Mouse (Mus musculus): Measurements from ENCODE around the gene Socs7. TPM values are rescaled to one million over a fixed set of nuclear protein-coding genes. Genes with fewer than 3 reads are reported as not detected.
"Not testable (repeated sequence)": the region's sequence is repeated elsewhere in the genome, so short reads cannot be mapped to it uniquely, and the experiment has no call there.

The Socs7 gene
- 10 to 100 TPM; 88.1 to 90.7 TPM for total RNA-seq (2021)
- long read RNA-seq, experiment 1, full-length matches to known transcripts: 2 of 25 reads
- long read RNA-seq, experiment 1, partial matches to known transcripts: 0 of 25 reads
- long read RNA-seq, experiment 1, other reads (novel, unspliced or antisense): 23 of 25 reads
- long read RNA-seq, experiment 2, full-length matches to known transcripts: 3 of 21 reads
- long read RNA-seq, experiment 2, partial matches to known transcripts: 14 of 21 reads
- long read RNA-seq, experiment 2, other reads (novel, unspliced or antisense): 4 of 21 reads

DNA sequence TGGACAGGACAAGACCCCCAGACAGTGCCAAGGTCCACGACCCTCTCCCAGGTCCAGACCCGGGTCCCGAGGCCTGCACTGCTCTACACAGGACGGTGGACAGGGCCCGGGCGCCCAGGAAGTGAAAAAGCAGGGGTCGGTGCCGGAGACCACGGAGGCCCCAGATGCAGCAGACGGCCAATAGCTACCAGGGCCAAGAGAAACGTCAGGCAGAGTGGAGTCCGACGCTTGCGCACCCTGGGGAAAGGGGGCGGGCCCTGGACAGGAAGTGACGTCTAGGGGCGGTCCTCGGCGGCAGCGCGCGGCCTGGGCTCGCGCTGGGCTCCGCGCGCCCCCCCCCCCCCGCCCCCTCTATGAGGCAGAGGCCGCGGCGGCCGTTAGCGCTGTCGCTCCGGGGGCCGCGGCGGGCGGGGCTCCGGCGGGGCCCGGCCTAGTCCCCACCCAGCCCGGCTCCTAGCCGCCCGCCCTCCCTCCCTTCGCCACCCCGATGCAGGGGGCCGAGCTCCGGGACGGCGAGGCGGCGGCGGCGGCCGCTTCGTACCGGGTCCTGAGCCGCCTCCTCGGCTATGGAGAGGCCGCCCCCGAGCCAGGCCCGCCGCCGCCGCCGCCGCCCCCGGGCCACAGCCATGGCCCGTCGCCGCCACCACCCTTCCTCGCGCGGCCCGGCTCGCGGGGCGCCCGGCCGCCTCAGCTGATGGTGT is at the start of gene Socs7:
Socs7 (plus strand) TSS at position 604 of the 701 bp plus-strand sequence.
- intact Hi-C loops (cut with DNase I): no loop called here
- DNase-seq (ENCODE audit: low spot score in 2 of 2): peak; percentile 94 to 95

DNA sequence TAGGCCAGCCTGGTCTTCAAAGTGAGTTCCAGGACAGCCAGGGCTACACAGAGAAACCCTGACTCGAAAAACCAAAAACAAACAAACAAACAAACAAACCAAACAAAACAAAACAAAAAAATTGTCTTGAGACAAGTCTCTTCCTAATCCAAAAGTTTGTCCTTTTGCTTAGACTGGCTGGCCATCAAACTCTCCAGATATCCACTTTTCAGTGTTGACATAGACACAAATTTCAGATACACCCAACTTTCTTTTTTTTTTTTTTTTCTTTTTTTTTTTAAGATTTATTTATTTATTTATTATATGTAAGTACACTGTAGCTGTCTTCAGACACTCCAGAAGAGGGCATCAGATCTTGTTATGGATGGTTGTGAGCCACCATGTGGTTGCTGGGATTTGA is 49.5 kb upstream of the Socs7 start:
- intact Hi-C loops (cut with DNase I): loop anchor here (5.0 kb wide), 1 partner anchor 126 kb away; the partner anchor contains the start of gene Kpnb1
- not testable (repeated sequence) for DNase-seq (ENCODE audit: low spot score in 2 of 2)

DNA sequence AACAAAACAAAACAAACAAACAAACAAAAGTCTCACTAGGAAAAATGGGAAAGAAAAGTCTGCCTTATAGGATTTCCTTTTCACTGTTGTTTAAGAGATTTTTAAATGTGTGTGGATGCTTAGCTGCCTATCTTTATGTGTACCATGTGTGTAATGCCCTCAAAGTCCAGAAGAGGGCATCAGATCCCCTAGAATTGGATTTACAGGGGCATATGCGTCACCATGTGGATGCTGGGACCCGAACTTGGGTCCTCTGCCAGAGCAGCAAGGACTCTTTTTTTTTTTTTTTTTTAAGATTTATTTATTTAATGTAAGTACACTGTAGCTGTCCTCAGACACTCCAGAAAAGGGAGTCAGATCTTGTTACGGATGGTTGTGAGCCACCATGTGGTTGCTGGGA is 48.2 kb upstream of the Socs7 start:
- peak in 1 of 2 experiments; percentile 42 for DNase-seq (ENCODE audit: low spot score in 2 of 2)
- intact Hi-C loops (cut with DNase I): loop anchor here (5.0 kb wide), 1 partner anchor 127 kb away; the partner anchor contains the start of gene Kpnb1

DNA sequence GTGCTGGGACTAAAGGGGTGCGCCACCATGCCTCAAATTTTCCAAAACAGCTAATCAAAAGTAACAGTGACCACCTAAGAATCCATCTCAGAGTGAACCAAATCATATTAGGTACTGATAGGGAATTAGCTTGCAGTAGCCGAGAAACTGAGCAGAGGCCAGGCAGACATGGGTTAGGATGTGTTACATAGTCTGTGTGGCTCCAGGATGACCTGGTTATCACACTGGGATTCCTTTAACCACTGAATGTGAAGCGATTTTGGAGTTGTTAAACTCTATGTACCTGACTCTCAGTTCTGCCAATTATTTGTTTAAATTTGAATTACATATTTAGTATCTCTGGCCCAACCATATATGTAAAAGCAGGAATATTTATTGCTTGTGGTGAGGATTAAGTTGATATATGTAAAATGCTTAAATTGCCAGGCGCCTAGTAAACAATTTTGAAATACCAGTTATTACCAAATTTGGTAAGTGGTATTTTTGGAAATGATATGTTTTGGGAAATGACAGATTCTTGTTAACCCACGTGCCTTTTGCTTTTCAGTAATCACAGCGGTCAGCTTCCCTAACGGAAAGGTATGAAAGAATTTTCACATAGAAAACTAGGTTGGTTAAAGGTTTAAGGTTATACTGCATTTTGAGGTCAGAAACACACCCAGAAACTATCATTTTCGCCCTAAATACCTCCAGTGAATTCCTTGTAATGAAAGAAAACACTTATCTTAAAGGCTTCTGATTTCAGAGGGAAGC is 47.4 kb upstream of the Socs7 start:
- intact Hi-C loops (cut with DNase I): loop anchor here (5.0 kb wide), 1 partner anchor 128 kb away; the partner anchor contains the start of gene Kpnb1
- no peak for DNase-seq (ENCODE audit: low spot score in 2 of 2)

DNA sequence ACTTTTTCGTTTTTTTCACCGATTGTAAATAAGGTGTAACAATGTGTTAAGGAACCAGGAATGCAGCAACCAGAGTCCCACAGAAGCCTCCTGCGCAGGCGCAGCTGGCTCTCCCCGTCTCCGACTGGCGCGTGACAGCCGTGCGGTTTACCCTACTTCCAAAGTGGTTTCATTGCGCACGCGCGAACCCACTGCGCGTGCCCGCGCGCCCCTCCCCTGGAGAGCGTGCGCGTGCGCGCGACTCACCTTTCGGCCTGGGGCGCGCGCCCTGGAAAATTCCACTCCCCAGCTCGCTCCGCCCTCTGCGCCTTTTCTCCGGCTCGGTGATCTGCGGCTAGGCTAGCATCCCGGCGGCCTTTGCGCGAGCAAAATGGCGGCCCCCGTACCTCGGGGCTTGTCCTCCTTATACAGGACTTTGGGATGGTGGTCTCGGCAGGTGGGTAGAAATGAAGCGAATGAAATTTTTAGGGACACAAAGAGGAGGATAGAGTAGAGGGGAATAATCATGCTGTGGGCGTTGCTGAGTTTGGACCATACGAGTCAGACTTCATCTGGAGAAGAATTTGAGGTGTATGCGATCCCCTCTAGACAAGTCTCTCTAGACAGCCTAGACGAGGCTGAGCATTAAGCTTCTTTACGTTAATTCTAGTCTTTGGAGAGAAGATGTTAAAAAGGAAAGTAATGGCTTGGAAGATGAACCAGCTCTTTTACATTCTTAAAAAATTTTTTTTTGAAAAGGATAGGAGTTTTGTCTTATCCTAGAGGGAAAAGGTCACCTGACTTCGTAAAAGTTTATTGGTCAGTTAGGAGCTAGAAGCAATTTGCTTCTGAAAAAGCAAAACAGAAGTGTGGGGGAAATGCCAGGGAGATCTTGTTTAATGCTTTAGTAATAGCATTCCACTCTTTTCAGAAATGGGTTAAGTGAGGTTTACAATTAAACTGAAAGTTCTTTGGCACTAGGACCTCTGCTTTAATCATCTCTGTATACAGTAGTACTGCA is 46.5 kb upstream of the Socs7 start, which contains the start of gene Mrpl45:
Mrpl45 (plus strand) TSS at position 213 of the 1,000 bp plus-strand sequence.
- intact Hi-C loops (cut with DNase I): no loop called here

DNA sequence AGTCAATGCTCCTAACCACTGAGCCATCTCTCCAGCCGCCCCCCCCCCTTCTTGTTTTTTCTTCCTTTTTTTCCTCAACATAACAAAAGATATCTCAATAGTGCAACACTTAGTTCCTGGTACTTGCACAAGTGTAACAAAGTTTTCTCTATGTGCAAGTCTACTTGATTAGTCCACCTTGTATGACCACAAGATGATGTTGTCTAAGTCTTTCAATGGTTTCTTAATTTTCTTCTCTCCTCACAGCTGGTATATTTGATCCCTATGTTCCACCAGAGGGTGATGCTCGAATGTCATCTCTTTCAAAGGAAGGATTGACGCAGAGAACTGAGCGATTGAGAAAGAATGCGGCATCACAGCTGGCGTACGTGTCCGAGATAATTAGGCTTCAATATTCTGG is 41.2 kb upstream of the Socs7 start:
- intact Hi-C loops (cut with DNase I): no loop called here
- DNase-seq (ENCODE audit: low spot score in 2 of 2): no peak

More for the DNA sequence above, 46.5 kb upstream of the Socs7 start, which contains the start of gene Mrpl45:
- DNase-seq (ENCODE audit: low spot score in 2 of 2): peak; percentile 98 to 99

DNA sequence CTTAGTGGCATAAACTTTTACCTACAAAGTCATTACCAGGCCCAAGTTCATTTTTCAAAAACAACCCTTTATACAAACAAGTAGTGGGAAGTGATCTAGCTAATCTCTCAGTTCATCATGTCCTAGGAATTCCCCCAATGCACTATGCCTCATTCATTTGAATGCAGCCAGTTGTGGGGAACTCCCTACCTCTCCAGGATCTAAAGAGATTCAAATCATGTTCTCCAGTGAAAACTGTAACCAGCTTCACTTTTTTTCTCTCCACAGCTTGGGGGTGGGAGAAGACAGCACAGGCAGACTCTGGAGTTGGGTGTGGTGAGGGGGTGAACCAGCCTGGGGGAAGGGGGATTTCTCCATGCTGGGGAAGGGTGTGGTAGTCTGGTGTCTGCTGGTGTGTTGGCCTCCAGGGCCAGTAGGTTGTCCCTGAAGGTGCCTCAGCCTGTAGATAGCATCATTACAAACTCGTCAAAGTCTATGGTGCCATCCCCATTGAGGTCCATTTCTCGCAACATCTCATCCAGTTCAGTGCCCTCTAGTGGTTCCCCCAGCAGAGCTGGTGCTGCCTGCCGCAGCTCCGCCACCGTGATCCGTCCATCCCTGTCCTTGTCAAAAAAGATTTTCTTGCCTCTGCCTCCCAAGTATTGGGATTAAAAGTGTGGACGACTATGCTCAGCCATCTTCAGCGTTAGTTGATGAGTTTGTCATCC is 40.3 kb upstream of the Socs7 start:
- intact Hi-C loops (cut with DNase I); DNase-seq (ENCODE audit: low spot score in 2 of 2): not testable (repeated sequence)

DNA sequence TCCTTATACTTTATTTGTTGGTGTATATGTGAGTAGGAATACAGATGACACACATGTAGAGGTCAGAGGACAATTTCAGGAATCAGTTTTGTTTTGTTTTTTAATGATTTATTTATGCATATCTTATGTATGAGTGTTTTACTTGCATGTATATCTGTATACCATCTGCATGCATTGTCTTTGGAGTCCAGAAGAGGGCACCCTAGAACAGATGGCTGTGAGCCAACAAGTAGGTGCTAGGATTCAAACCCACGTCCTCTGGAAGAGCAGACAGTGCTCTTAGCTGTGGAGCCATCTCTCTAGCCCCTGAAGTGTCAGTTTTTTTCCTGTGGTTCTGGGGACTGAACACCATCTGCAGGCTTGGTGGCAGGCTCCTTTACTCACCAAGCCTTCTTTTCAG is 37.1 kb upstream of the Socs7 start:
- intact Hi-C loops (cut with DNase I): no loop called here

DNA sequence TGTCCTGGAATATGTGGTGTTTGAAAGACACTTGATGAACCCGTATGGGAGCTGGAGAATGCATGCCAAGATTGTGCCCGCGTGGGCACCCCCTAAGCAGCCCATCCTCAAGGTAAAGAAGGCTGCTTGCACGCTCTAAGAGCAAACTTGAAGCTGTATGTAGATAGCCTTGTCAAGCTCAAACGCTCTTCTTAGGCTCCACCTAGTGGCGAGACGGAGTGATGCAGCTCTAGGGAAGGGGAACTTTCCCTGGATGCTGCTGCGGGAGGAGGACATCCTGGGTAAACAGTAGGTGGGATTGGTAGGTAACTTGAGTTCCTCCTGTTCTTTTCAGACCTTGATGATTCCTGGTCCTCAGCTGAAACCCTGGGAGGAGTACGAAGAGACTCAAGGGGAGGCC is 34.2 kb upstream of the Socs7 start:
- intact Hi-C loops (cut with DNase I): no loop called here

More for the DNA sequence above, 37.1 kb upstream of the Socs7 start:
- DNase-seq (ENCODE audit: low spot score in 2 of 2): no peak

DNA sequence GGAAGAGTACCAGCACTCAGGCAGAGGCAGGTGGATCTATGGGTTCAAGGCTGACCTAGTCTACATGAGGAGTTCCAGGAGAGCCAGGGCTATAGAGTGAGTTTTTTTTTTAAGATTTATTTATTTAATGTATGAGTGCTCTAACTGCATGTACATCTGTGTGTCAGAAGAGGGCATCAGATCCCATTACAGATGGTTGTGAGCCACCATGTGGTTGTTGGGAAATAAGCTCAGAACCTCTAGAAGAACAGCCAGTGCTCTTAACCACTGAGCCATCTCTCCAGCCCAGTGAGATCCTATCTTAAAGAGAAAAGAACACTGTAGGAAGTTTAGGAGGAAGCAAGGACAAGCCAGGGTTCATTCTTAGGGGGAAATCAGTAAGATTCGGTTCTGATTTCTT is 32.0 kb upstream of the Socs7 start:
- no peak for DNase-seq (ENCODE audit: low spot score in 2 of 2)
- intact Hi-C loops (cut with DNase I): no loop called here

More for the DNA sequence above, 34.2 kb upstream of the Socs7 start:
- DNase-seq (ENCODE audit: low spot score in 2 of 2): peak; percentile 53 to 75

DNA sequence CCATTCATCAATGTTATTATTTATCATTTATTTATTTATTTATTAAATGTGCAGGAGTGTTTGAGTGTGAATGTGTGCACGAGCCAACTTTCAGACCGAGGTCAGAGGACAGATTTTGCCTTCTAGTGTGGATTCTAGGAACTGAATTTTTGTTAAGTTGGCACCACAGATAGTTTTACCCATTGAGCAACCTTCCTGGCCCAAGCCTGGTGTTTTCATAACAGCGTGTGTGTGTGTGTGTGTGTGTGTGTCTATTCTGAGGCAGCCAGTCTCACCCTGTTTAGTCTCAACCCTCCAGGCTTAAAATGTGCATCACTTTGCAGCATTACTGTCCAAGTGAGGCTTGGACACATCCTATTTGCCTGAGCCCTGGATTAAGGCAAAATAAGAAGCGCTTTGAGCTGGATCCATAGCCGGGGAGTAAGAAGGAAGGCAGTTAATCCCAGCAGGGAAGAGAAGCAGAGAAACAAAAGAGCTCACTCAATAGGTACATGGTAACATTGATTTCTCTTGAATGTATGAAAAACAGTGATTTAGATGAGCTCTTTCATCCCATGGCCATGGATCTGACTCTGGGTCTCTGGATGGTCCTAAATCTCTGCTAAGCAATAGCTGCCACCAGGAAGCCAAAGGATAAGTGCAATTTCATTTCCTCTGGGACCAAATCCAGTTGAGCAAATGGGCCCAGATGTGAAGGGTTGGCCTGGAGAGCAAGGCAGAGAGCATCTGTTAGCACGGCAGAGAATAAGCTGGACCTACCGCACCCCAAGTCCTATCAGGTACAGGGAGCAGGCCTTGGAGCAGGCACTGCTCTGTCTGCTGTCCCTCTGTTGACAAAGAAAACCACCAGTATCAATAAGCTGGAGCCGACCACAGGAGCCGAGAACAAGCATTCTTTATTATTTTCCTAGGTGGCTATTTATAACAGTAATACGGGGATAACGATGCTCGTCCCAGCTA is 30.8 kb upstream of the Socs7 start:
- intact Hi-C loops (cut with DNase I): no loop called here

DNA sequence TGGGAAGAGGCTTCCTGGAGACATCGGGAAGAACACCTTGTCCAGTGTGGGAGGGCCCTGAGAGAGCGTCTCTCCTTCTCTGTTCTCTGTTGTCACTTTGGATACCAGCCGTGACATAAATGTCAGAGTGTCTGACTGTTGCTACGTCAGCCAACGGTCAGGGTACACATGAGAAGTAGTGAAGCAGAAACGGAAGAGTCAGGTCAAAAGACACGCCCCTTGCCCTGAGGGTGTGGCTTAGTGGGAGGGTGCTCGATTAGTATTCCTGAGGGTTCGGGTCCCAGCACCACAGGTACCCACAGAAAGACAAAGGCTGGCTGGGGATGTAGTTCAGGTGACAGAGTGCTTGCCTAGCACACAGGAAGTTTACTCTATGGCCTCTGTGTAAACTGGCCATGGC is 29.3 kb upstream of the Socs7 start:
- intact Hi-C loops (cut with DNase I): no loop called here
- DNase-seq (ENCODE audit: low spot score in 2 of 2): no peak

More for the DNA sequence above, 30.8 kb upstream of the Socs7 start:
- DNase-seq (ENCODE audit: low spot score in 2 of 2): no peak

DNA sequence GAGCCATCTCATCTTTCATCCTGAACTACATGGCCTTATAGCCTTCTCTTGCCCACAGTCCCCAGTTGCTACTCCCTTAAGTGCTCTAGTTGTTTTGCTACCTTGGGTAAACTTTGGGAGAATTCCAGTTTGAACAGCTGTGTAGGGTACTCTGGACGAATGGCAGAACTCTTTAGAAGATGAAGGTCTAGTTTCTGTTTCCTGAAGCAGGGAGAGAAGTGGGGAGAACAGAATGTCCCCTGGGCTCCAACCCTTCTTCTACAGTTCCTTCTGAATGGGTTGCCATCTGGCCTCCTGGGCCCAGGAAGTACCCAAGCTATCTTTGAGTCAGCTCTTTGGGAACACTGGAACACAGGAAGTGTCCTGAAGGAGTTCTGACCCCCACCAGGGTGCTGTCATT is 28.5 kb upstream of the Socs7 start:
- intact Hi-C loops (cut with DNase I): no loop called here
- DNase-seq (ENCODE audit: low spot score in 2 of 2): no peak

DNA sequence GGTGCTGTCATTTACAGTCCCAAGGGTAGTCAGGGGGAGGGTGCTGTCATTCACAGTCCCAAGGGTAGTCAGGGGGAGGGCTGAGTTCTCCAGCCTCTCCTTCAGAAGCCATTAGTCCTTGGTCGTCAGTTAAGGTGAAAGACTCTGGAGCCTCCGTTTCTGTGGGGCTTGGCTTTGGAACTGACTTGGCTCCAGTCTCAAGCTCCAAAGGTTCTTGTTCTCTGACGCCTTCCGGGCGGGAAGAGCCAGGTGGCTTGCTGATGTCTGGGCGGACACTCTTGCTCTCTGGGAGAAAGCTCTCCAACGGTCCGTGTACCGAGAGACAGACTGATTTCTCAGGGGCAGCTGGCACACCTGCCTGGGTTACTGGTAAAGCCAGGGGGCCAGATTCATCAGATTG is 28.0 kb upstream of the Socs7 start:
- intact Hi-C loops (cut with DNase I): no loop called here
- no peak for DNase-seq (ENCODE audit: low spot score in 2 of 2)

DNA sequence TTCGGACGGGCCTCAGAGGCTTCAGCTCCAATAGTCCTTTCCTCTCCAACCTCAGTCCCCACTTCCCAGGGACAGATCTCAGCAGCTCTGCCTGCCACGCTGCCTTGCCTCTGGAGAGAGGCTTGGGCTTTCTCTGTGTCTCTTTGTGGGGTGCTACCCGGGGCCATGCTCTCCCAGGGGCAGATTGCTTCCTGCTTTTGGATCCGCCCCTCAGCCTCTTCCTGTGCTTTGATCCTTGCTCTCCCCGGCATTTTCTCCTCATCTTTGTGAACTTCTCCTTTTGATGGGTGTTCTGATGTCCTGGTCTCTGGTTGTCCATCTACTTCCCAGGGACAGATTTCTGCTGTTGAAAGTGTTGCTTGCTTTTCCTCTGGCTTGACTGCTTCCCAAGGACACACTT is 26.1 kb upstream of the Socs7 start:
- no peak for DNase-seq (ENCODE audit: low spot score in 2 of 2)
- intact Hi-C loops (cut with DNase I): no loop called here

DNA sequence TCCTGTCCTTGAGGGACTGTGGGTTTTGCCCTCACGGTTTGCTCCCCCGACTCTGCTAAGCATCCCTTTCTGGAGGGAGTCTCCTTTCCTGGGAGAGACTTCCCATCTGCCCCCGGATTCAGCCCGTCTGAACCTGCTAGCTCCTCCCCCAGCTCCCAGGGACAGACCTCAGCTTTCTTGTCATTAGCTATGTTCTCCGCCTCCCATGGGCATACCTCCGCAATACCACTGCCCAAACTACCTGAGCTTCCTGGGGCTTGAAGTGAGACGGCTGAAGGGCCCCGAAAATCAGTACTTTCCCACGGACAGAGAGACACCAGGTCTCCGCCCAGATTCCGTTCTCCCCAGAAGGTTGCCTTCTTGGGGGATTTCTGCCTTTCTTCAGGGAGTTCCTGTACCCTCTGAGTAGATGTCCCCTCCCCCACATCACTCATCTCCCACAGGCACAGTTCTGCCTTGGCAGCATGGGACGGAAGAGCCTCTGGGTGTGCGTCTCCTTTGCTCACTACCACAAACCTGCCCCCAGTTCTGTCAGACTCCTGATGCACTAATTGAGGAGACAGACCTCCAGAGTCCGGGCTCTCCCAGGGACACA is 25.5 kb upstream of the Socs7 start:
- intact Hi-C loops (cut with DNase I): no loop called here
- no peak for DNase-seq (ENCODE audit: low spot score in 2 of 2)

DNA sequence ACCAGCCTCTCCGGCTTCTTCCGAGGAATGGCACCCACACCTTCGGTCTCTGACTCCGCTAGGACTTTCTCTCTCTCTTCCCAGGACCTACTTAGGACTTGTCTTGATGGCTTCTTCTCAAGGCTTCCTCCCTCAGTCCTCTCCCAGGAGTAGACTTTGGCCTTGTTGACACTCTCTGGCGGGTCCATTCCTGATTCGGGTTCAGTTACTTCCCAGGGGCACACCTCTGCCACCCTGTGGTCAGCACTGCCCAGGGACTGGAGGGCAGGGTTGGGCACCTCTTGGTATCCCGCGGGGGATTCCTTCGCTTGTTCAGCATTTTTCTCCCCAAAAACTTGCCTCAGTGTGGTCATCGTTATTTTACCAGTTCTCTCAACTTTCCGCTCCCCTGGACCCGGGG is 25.0 kb upstream of the Socs7 start:
- intact Hi-C loops (cut with DNase I): no loop called here
- no peak for DNase-seq (ENCODE audit: low spot score in 2 of 2)

Data from left cerebral cortex, postnatal 14 days (tissue).